Mouse (Mus musculus) bone marrow, adult 2 months (tissue): ENCODE measurements around the gene 1500015O10Rik.

Source experiments
- CTCF ChIP-seq: fragments of 200-500 bp; IDR thresholded peaks from 2 replicates; pipeline ENCODE4 v1.5.1; 2011; ENCODE audit warnings: low read length, control low read depth; ENCODE audit not compliant: control insufficient read depth, insufficient read depth
- POLR2A ChIP-seq: fragments of 200-500 bp; IDR thresholded peaks from 2 replicates; pipeline ENCODE4 v1.6.1; 2011; ENCODE audit warnings: low read depth, mild to moderate bottlenecking, control low read depth, low read length, borderline replicate concordance; ENCODE audit not compliant: control insufficient read depth

DNA sequence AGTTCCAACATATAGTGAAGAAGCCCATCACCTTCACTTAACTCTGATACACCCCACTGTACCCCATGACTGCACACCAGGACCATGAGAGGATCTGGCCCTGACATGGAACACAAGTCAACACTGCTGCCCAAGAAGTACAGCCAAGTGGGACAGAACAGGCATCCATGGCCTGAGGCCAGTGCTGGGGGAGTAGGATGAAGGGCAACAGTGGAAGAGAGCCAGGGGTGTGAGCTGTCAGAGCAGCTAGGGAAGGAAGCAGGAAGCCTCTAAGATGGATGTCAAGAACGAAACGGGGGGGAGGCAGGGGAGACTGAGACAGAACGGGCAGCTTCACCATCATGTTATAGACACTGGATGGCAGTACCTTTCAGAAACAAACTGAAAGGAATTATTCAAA, 45.7 kb downstream of the 1500015O10Rik start:
- no peak for TF ChIP-seq POLR2A
- no peak for TF ChIP-seq CTCF
